Mouse (Mus musculus): ENCODE measurements around the gene Ovol3.
"Not testable (repeated sequence)": the region's sequence is repeated elsewhere in the genome, so short reads cannot be mapped to it uniquely, and the experiment has no call there.

Gene Ovol3

DNA sequence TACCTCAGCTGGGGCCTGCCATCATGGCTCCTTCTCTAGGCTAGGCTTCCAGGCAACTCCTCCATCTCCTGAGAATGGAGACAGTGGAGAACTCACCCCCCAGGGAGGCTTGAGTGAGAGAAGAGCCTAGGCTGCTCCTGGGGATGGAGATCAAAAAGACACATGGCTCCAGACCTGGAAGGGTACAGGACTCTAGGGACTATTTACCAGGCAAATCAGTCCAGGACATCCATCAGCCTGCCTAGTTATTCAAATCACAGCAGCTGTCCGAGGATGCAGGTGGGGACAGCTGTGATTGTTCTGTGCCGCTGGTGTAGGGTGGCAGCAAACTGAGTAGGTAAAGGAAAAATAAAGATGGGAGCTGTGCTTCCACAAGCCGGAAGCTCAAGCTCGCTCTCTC lies at the start of gene Ovol3:
TSS of gene Ovol3 (minus strand) at position 101 of the 400 bp plus-strand sequence.
- DNase-seq (ENCODE audit: low read depth, low spot score) = no peak

- DNase-seq (ENCODE audit: low read depth, low spot score) = no peak
These were observed 47.2 kb upstream of the Ovol3 start for GRCm38 (mm10) chr7:30282740-30283139.

- no peak for DNase-seq (ENCODE audit: low read depth, low spot score)
These were observed 46.0 kb upstream of the Ovol3 start for GRCm38 (mm10) chr7:30281522-30281921.

- peak; percentile 84 for DNase-seq (ENCODE audit: low read depth, low spot score)
These were observed 45.2 kb upstream of the Ovol3 start for GRCm38 (mm10) chr7:30280670-30281138.

GRCm38 (mm10) chr7:30279951-30280669 lies 44.6 kb upstream of the Ovol3 start, which contains the start of the genes Thap8 and Wdr62:
Gene Thap8 (plus strand): TSS chr7:30280094.
Gene Wdr62 (minus strand): TSS chr7:30280419.
- DNase-seq (ENCODE audit: low read depth, low spot score) = peak; percentile 89

DNA sequence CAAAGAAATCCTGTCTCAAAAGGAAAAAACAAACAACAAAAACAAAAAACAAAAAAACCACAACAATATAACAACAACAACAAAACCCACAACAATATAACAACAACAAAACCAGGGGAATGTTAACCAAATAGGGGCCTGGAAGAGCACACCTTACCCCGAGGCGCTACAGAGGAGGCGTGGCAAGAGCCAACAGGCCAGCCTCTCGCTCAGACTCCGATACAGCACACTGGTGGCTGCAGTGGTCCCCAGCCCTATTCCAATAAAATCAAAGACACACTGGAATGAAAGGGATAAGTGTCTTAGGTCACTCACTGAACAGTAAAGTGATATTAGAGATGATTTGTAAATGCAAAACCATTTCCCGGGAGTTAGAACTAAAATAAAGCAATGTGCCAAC lies 44.0 kb upstream of the Ovol3 start:
- no peak for DNase-seq (ENCODE audit: low read depth, low spot score)

- DNase-seq (ENCODE audit: low read depth, low spot score) = no peak
These were observed 43.4 kb upstream of the Ovol3 start for GRCm38 (mm10) chr7:30278911-30279310.

DNA sequence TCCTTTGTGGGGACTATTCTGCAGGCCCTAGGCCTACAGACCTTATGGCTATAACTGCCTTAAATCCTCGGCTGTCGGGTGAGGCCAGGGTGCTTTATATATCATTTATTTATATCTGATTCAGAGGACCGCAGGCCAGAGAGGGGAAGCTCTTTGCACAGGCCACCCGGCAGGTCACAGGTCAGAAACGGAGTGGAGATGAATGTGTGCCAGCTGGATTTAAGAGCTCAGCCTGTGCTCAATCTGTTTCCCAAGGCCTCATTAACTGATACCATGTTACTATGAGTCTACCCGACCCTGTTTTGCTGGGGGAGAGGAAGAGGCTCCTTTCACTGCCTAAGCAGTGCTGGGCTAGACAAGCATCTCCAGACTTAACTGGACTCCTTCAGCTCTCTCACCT lies 38.9 kb upstream of the Ovol3 start:
- DNase-seq (ENCODE audit: low read depth, low spot score) = no peak

DNA sequence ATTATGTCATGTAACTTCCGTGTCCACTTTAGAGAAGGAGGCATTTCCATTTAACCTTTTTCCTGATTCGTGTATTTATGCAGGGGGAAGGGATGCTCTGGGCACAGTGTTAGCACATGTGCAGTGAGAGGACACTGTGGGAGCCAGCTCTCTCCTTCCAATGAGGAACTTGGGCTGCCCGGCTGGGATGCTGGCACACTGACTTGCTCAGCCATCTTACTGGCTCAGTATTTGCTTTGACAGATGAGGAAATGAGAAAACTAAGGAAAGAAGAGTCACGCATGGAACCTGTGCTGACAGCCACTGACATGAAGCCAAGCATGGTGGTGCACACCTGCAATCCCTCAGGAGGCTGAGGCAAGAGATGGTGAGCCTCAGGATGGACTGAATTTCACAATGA lies 34.1 kb upstream of the Ovol3 start:
- DNase-seq (ENCODE audit: low read depth, low spot score) = no peak

DNA sequence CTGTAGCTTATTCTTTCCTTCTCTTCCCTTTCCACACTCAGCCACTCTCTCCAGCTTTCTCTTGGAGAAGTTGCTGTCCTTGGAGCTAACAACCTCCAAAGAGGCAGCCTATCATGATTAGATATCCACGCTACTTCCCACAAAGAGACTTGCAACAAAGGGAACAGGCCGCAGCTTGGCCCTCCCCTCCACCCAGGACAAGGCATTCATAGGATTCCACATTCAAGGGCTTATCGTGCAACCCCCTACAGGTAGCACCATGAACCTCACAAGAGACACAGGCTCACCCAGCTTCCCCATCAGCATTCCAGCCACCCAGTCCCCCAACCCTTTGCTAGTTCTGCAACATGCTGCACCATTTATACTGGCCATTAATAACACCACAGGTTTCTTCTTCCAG lies 31.3 kb upstream of the Ovol3 start:
- DNase-seq (ENCODE audit: low read depth, low spot score) = no peak

DNA sequence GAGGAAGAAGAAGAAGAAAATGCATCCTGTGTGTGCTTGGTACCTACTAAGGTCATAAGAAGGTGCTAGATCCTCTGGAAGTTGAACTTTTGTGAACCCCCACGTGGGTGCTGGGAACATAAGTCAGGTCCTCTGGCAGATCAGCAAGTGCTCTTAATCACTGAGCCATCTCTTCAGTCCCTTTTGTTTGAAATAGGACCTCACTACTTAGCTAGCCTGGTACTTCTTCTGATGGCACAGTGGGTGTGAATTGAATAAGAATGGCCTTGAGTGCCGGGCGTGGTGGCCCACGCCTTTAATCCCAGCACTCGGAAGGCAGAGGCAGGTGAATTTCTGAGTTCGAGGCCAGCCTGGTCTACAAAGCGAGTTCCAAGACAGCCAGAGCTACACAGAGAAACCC lies 30.4 kb upstream of the Ovol3 start:
- no peak for DNase-seq (ENCODE audit: low read depth, low spot score)

DNA sequence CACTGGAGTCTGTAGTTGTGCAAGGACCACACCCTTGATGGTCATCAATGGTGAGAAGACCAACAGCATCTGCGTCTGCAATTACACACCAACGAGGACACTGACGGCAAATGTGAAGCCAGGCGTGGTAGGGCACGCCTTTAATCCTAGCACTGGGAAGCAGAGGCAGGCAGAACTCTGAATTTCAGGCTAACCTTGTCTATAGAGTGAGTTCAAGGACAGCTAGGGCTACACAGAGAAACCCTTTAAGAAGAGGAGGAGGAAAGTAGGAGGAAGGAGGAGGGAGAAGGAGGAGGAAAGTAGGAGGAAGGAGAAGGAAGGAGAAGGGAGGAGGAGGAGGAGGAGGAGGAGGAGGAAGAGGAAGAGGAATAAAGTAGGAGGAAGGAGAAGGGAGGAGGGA lies 30.0 kb upstream of the Ovol3 start:
- DNase-seq (ENCODE audit: low read depth, low spot score) = no peak

DNA sequence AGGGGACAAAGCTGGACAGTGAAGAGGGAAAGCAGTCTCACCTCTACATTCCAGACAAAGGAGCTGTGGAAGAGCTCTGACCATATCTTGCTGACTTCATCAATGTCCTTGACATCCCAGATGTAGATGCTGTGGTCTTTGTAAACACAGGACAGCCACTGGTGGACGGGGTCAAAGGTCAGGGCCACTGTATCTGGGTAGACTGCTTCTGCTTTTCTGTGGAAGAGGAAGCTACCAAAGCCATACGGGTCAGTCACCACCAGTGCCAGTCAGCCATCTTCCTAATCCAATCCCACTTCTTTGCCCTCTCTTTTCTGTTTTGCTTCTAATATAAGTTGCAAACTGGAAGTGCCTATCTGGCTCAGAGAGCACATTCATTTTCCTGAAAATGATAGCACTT lies 29.5 kb upstream of the Ovol3 start:
- DNase-seq (ENCODE audit: low read depth, low spot score) = no peak

DNA sequence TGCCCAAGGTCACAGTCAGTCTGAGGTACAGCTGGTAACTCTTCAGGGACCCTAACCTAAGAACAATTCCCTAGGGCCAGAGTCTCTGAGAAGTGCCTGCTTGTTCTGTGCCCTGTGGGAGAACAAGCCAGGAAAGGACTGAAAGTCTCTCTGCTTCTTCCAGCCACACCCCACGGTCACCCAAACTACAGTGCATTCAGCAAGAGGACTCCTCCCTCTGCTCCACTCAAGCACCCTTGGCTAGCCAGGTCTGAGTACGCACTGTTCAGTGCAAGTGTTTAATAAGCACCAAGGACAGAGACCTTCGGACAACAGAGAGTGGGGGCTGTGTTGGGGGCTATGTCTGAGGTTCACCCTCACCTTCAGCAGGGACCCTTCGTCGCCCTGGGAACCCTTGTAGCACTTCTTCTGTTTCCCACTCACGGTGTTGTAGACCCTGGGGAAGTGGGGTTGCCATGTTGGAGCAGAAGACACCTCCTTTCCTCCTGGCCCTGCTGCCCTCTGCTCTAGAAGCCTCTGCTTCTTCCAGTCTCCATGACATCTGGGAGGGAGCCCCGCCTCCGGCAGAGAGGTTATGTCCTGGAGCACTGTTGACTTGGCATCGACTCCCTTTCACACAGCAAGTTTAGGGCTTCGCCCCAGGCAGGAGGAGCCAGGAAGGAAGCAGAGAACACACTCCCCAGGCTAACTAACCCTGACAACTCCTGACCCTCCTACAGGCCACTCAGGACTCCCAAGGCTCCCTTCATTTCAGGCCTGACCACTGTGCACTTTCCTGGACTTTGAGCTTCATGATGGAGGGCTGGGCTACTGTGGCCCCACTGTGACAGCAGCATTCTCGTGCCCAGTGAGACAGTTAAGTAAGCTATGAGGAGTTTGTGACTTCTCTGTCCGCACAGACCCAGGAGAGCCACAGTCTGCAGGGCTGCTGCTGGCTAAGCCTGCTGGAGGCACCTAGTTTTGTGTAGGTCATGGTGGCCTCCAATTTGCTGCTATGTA lies 16.7 kb upstream of the Ovol3 start:
- no peak for DNase-seq (ENCODE audit: low read depth, low spot score)

DNA sequence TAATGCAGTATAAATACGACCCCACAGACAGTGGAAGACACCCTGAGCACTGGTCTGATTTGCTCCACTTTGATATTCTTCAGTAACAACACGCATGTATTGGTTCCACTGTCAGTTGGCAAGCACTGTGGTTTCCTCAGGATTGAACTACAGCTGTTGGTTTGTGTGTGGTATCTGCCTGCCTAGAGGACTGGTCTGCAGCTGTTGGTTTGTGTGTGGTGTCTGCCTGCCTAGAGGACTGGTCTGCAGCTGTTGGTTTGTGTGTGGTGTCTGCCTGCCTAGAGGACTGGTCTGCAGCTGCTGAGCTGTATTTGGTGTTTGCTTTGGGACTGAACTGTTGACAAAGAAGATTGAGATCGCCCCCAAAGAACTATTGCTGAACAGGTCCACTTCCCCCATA lies 1.8 kb upstream of the Ovol3 start:
- not testable (repeated sequence) for DNase-seq (ENCODE audit: low read depth, low spot score)

DNA sequence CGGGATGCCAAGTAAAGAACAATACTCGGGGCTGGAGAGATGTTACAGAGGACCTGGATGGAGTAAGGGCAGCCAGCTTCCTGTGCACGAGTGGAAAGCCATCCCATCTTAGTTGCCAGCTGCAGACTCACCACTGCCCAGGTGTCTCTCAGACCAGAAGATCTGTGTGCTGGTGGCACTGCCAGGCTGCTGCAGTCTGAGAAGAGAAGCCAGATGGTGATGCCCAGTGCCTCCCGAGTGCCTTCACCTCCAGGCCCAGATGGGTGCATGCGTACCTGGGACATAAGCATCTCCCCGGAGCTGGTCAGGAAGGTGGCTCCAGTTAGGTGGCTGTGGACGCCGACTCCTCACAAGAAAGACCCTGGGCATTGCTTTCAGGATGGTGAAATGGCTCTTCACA lies 434 bp downstream of the Ovol3 start:
- DNase-seq (ENCODE audit: low read depth, low spot score) = no peak

GRCm38 (mm10) chr7:30234276-30234858 lies 1.2 kb downstream of the Ovol3 start:
- DNase-seq (ENCODE audit: low read depth, low spot score) = no peak

GRCm38 (mm10) chr7:30233387-30233786 lies 2.1 kb downstream of the Ovol3 start:
- no peak for DNase-seq (ENCODE audit: low read depth, low spot score)

DNA sequence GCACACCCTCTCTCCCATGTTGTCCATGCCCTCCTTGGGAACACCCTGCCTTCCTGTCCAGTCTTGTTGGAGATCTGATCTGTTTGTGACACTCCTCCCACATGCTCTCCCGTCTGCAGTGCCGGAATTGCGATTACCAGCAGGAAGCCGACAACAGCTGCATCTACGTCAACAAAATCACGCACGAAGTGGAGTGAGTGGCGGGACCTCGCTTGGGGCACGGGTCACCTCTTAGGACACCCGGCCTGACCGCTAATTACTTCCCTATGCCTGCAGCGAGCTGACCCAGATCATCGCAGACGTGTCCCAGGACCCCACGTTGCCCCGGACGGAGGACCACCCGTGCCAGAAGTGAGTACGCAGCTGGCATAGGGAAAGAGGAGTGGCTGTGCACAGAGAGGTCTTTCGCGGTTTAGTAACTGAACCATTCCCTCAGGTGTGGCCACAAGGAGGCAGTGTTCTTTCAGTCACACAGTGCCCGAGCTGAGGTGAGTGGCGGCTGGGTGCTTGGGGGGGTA lies 2.8 kb downstream of the Ovol3 start:
- no peak for DNase-seq (ENCODE audit: low read depth, low spot score)

GRCm38 (mm10) chr7:30231669-30232454 lies 3.7 kb downstream of the Ovol3 start, which contains the start of the genes Polr2i and Tbcb:
Gene Polr2i (plus strand): TSS chr7:30231948.
Gene Tbcb (minus strand): TSS chr7:30232272.
- peak; percentile 99 for DNase-seq (ENCODE audit: low read depth, low spot score)

DNA sequence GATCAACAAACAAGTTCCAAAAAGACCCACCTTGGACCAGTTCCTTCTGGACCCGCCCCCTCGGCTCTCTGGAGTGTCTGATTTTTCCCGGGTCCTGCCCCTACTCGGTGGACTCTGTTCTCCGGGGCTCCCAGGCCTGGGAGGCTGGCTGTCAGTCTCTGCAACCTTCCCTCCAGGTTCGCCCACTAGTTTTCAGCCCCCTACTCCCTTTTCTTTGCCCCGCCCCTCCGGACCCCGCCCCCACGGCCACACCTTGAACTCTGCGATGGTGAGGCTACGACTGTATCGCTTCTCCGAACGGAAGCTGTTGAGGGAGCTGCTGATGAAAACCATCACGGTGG lies 4.2 kb downstream of the Ovol3 start:
- no peak for DNase-seq (ENCODE audit: low read depth, low spot score)

Data from telencephalon, adult 2 months (tissue).